Mouse (Mus musculus): ENCODE measurements at regions not wholly inside any gene's neighbourhood (a gene's known extent, or its start where the extent isn't known, plus 50 kb on each side); places are given as distances from the start of the nearest gene placed in this dataset.

GRCm38 (mm10) chr9:63876886-63877285 is 119.1 kb upstream of the Smad3 start:
- 57% methylated on average over 13 of the region's 13 CpGs for WGBS
- Histone ChIP-seq H3K4me3 (no peak overlapping the region), H3K9ac (replicated peaks) (no peak overlapping the region), H3K36me3 (no peaks in the 10 kb centered on the region), H3K4me1 (peaks cover 36% of the 10 kb centered on the region), H3K9me3 (no peaks in the 10 kb centered on the region), H3K27me3 (no peaks in the 10 kb centered on the region), H3K27ac (replicated peaks) (no peak overlapping the region), H3K4me2 (replicated peaks) (no peak overlapping the region)
- no peak for ATAC-seq (replicated peaks)

GRCm38 (mm10) chr9:63876023-63876422 is 118.2 kb upstream of the Smad3 start:
- WGBS: 95% methylated on average over 12 of the region's 12 CpGs
- no peak overlapping the region for H3K27ac ChIP-seq (replicated peaks)
- no peak overlapping the region for H3K4me3 ChIP-seq
- no peak overlapping the region for H3K9ac ChIP-seq (replicated peaks)
- no peak for ATAC-seq (replicated peaks)
- H3K9me3 ChIP-seq: no peaks in the 10 kb centered on the region
- no peak overlapping the region for H3K4me2 ChIP-seq (replicated peaks)
- H3K27me3 ChIP-seq: no peaks in the 10 kb centered on the region
- H3K36me3 ChIP-seq: no peaks in the 10 kb centered on the region
- peaks cover 28% of the 10 kb centered on the region for H3K4me1 ChIP-seq

- no peaks in the 10 kb centered on the region for H3K9me3 ChIP-seq
- no peak overlapping the region for H3K4me2 ChIP-seq (replicated peaks)
- no peaks in the 10 kb centered on the region for H3K36me3 ChIP-seq
- H3K9ac ChIP-seq (replicated peaks): no peak overlapping the region
- ATAC-seq (replicated peaks): no peak
- 89% methylated on average over 5 of the region's 5 CpGs for WGBS
- peaks cover 20% of the 10 kb centered on the region for H3K4me1 ChIP-seq
- no peaks in the 10 kb centered on the region for H3K27me3 ChIP-seq
- no peak overlapping the region for H3K4me3 ChIP-seq
- no peak overlapping the region for H3K27ac ChIP-seq (replicated peaks)
Measured at GRCm38 (mm10) chr9:63875193-63875592, 117.4 kb upstream of the Smad3 start.

GRCm38 (mm10) chr9:63864350-63864749 is 106.6 kb upstream of the Smad3 start:
- Histone ChIP-seq H3K27ac (replicated peaks) (no peak overlapping the region), H3K4me3 (no peak overlapping the region), H3K9me3 (no peaks in the 10 kb centered on the region), H3K27me3 (peaks cover 6% of the 10 kb centered on the region; the same call in 1 of the 2 replicates), H3K36me3 (no peaks in the 10 kb centered on the region), H3K4me2 (replicated peaks) (no peak overlapping the region), H3K9ac (replicated peaks) (no peak overlapping the region), H3K4me1 (0 out of 2 replicates have a peak, but pooled peaks cover 3% of the 10 kb centered on the region)
- WGBS: 33% methylated on average over 11 of the region's 11 CpGs
- ATAC-seq (replicated peaks): no peak

- Histone ChIP-seq H3K4me1 (0 out of 2 replicates have a peak, but pooled peaks cover 3% of the 10 kb centered on the region), H3K4me2 (replicated peaks) (no peak overlapping the region), H3K27me3 (peaks cover 6% of the 10 kb centered on the region; the same call in 1 of the 2 replicates), H3K9ac (replicated peaks) (no peak overlapping the region), H3K36me3 (no peaks in the 10 kb centered on the region), H3K27ac (replicated peaks) (no peak overlapping the region), H3K9me3 (no peaks in the 10 kb centered on the region), H3K4me3 (no peak overlapping the region)
- 80% methylated on average over 4 of the region's 4 CpGs for WGBS
- ATAC-seq (replicated peaks): no peak
Measured at GRCm38 (mm10) chr9:63863328-63863727, 105.5 kb upstream of the Smad3 start.

- 37% methylated on average over 6 of the region's 6 CpGs for WGBS
- Histone ChIP-seq H3K4me3 (no peak overlapping the region), H3K9ac (replicated peaks) (no peak overlapping the region), H3K4me2 (replicated peaks) (no peak overlapping the region), H3K27me3 (peaks cover 6% of the 10 kb centered on the region; the same call in 1 of the 2 replicates), H3K4me1 (0 out of 2 replicates have a peak, but pooled peaks cover 3% of the 10 kb centered on the region), H3K9me3 (no peaks in the 10 kb centered on the region), H3K36me3 (no peaks in the 10 kb centered on the region), H3K27ac (replicated peaks) (no peak overlapping the region)
- ATAC-seq (replicated peaks): no peak
Measured at GRCm38 (mm10) chr9:63862427-63862826, 104.6 kb upstream of the Smad3 start.

GRCm38 (mm10) chr9:63861418-63861817 is 103.6 kb upstream of the Smad3 start:
- Histone ChIP-seq H3K9me3 (no peaks in the 10 kb centered on the region), H3K4me1 (0 out of 2 replicates have a peak, but pooled peaks cover 3% of the 10 kb centered on the region), H3K36me3 (no peaks in the 10 kb centered on the region), H3K27ac (replicated peaks) (no peak overlapping the region), H3K27me3 (peaks cover 9% of the 10 kb centered on the region; the same call in 1 of the 2 replicates), H3K9ac (replicated peaks) (no peak overlapping the region), H3K4me2 (replicated peaks) (no peak overlapping the region), H3K4me3 (no peak overlapping the region)
- ATAC-seq (replicated peaks): no peak
- WGBS: 88% methylated on average over 4 of the region's 4 CpGs

GRCm38 (mm10) chr9:63860196-63860595 is 102.4 kb upstream of the Smad3 start:
- no peaks in the 10 kb centered on the region for H3K9me3 ChIP-seq

GRCm38 (mm10) chr9:63856065-63856736 is 98.4 kb upstream of the Smad3 start:
- Histone ChIP-seq H3K9me3 (no peaks in the 10 kb centered on the region), H3K27ac (replicated peaks) (peak overlapping the region; percentile 47; the same call in 1 of the 2 replicates), H3K36me3 (no peaks in the 10 kb centered on the region), H3K9ac (replicated peaks) (no peak overlapping the region), H3K4me1 (peaks cover 18% of the 10 kb centered on the region), H3K27me3 (0 out of 2 replicates have a peak, but pooled peaks cover 3% of the 10 kb centered on the region), H3K4me2 (replicated peaks) (no peak overlapping the region), H3K4me3 (no peak overlapping the region)
- ATAC-seq (replicated peaks): peak; percentile 85
- WGBS: 44% methylated on average over 9 of the region's 9 CpGs

More at GRCm38 (mm10) chr9:63860196-63860595, 102.4 kb upstream of the Smad3 start:
- no peaks in the 10 kb centered on the region for H3K36me3 ChIP-seq
- no peak overlapping the region for H3K4me2 ChIP-seq (replicated peaks)
- peaks cover 10% of the 10 kb centered on the region for H3K4me1 ChIP-seq
- H3K27ac ChIP-seq (replicated peaks): no peak overlapping the region
- H3K9ac ChIP-seq (replicated peaks): no peak overlapping the region
- peaks cover 9% of the 10 kb centered on the region; the same call in 1 of the 2 replicates for H3K27me3 ChIP-seq
- WGBS: 83% methylated on average over 2 of the region's 2 CpGs
- ATAC-seq (replicated peaks): no peak
- H3K4me3 ChIP-seq: no peak overlapping the region

- no peak overlapping the region for H3K27ac ChIP-seq (replicated peaks)
Measured at GRCm38 (mm10) chr9:63851809-63852208, 94.0 kb upstream of the Smad3 start.

GRCm38 (mm10) chr9:63850316-63850693 is 92.5 kb upstream of the Smad3 start:
- ATAC-seq (replicated peaks): no peak
- no peak overlapping the region for H3K4me3 ChIP-seq
- 62% methylated on average over 2 of the region's 2 CpGs for WGBS
- H3K9me3 ChIP-seq: no peaks in the 10 kb centered on the region
- peaks cover 12% of the 10 kb centered on the region for H3K4me1 ChIP-seq
- H3K9ac ChIP-seq (replicated peaks): no peak overlapping the region
- H3K36me3 ChIP-seq: no peaks in the 10 kb centered on the region
- no peak overlapping the region for H3K27ac ChIP-seq (replicated peaks)
- no peaks in the 10 kb centered on the region for H3K27me3 ChIP-seq
- H3K4me2 ChIP-seq (replicated peaks): no peak overlapping the region

More at GRCm38 (mm10) chr9:63851809-63852208, 94.0 kb upstream of the Smad3 start:
- no peak overlapping the region for H3K4me3 ChIP-seq
- no peaks in the 10 kb centered on the region for H3K9me3 ChIP-seq
- no peak for ATAC-seq (replicated peaks)
- no peak overlapping the region for H3K9ac ChIP-seq (replicated peaks)
- H3K36me3 ChIP-seq: no peaks in the 10 kb centered on the region
- peaks cover 18% of the 10 kb centered on the region for H3K4me1 ChIP-seq
- no peak overlapping the region for H3K4me2 ChIP-seq (replicated peaks)
- no peaks in the 10 kb centered on the region for H3K27me3 ChIP-seq
- 41% methylated on average over 12 of the region's 12 CpGs for WGBS

GRCm38 (mm10) chr9:63849564-63850315 is 91.9 kb upstream of the Smad3 start:
- H3K4me1 ChIP-seq: peaks cover 12% of the 10 kb centered on the region
- no peaks in the 10 kb centered on the region for H3K9me3 ChIP-seq
- no peak overlapping the region for H3K4me2 ChIP-seq (replicated peaks)
- no peak for ATAC-seq (replicated peaks)
- no peak overlapping the region for H3K4me3 ChIP-seq
- 0 out of 2 replicates have a peak, but pooled peaks cover 3% of the 10 kb centered on the region for H3K27me3 ChIP-seq
- H3K27ac ChIP-seq (replicated peaks): no peak overlapping the region
- 76% methylated on average over 12 of the region's 12 CpGs for WGBS
- no peak overlapping the region for H3K9ac ChIP-seq (replicated peaks)
- no peaks in the 10 kb centered on the region for H3K36me3 ChIP-seq
